Mouse (Mus musculus): ENCODE data around the gene Thrap3.
A peak's percentile ranks its signal among the peaks of the same experiment; 100 is the strongest.

The Thrap3 gene

GRCm38 (mm10) chr4:126163685-126164084, 38.9 kb downstream of the Thrap3 start:
- no peak for DNase-seq (ENCODE audit: low spot score)

DNA sequence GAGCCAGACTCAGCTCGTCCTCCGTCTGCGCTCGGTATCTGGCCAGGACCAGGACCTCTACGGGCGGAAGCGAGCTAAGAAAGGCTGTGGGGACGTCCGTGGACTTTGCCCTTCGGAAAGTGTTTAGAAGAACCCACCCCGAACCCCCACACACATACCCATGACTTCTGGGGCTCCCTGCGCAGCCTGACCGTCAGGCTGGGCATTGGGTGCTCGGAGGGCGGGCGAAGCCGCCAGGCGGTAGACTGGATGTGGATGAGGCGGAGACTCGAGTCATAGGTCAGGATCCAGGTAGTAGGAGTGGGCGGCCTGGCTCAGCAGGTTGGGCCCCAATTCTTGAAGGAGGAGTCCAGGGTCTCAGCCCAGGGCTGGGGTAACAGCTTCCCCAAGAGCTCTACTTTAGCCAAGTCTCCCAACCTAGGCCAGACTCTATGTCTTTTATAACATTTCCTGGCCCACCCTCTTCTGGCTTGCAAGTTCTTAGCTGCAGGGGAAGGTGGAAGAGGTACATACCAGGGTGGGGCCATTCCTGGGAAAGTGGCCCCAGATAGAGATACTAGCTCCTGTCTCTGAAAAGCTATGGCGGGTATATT, 39.4 kb downstream of the Thrap3 start, which contains the start of gene Sh3d21:
TSS of gene Sh3d21 (minus strand) at position 425 of the 593 bp plus-strand sequence.
- no peak for DNase-seq (ENCODE audit: low spot score)

GRCm38 (mm10) chr4:126162544-126163066, 40.0 kb downstream of the Thrap3 start:
- peak; percentile 90 for DNase-seq (ENCODE audit: low spot score)

DNA sequence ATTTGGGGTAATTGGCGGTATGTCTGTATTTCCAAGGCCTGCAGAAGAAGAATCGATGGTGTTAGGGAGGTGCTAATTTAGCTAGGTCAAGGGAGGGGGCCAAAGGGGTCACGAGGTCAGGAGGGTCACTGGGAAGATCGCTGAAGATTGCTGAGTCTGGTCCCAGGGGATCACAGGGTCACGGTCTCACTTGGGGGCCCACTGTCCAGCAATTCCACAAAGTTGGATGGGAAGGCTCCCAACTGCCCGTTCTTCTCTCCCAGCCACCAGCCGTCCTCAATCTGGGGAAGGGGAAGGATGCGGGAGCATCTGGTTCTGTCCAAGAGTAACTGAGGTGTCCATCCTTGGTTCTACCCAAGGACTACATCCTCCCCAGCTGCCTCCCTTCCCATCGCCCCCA, 40.6 kb downstream of the Thrap3 start:
- no peak for DNase-seq (ENCODE audit: low spot score)

DNA sequence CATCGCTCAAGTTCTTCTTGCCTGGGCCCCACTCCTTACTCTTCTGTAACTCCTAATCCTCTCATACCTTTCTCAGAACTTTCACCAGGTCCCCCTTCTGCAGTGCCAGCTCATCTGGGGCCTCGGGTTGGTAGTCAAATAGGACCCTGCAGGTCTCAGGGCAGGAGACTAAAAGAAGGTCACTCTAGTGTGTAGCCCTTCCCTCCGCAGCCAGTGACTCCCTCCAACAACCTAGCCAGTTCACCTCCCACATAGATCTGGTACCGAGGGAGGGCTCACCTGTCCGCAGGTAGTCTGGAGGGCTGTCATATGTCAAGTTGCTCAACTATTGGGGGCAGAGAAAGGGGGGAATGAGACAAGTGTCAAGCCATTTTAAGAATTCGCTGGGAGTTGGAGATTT, 41.1 kb downstream of the Thrap3 start:
- no peak for DNase-seq (ENCODE audit: low spot score)

- DNase-seq (ENCODE audit: low spot score): no peak
Observed at GRCm38 (mm10) chr4:126160981-126161380, 41.6 kb downstream of the Thrap3 start.

DNA sequence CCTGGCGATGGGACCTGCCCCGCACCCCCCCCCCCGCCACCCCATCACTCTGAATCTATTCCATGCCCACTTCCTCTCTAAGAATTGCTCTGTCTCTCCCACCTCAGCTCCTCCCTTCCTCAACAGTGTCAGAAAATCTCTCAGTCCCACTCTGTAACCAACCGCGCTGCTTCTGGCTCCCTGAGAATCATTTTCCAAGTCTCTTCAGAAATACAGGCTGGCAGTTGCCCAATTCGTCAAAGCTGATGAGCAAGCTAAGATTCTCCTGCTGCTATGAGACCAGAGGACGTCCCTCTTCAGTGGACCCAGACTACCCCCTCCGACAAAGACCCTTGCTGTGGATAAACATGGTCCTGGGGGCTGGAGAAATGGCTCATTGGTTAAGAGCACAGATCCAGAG, 43.1 kb downstream of the Thrap3 start:
- peak; percentile 3 for DNase-seq (ENCODE audit: low spot score)

DNA sequence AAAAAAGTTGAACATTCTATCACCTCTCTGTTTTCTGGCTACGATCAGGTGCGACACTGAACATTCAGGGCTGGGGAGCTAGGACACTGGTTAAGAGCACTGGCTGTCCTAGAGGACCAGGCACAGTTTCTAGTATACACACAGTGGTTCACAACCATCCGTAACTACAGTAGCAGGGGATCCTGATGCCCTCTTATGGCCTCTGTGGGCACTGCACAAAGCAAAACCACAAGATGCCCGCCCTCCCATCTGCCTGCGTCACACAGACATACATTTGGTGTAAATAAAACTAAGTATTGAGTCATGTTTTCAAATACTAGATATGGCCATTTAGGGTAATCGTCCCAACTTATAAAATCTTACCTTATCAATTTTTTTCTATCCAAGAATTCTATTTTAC, 45.0 kb downstream of the Thrap3 start:
- peak; percentile 11 for DNase-seq (ENCODE audit: low spot score)

- peak; percentile 9 for DNase-seq (ENCODE audit: low spot score)
Observed at GRCm38 (mm10) chr4:126156617-126157016, 45.9 kb downstream of the Thrap3 start.

DNA sequence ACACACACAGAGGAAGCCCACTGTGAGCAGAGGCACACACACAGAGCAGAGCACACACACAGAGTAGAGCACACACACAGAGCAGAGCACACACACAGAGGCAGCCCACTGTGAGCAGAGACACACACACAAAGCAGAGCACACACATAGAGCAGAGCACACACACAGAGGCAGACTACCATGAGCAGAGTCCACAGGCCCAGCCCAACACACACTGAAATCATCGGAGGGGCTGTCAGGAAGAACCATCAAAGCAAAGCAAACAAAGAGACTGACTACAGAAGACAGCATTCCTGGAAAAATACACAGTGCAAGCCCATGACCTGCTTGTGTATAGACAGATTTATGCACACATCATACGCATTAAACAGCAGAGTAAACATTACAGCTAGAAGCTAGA, 46.7 kb downstream of the Thrap3 start:
- DNase-seq (ENCODE audit: low spot score): no peak

GRCm38 (mm10) chr4:126155183-126155582, 47.4 kb downstream of the Thrap3 start:
- no peak for DNase-seq (ENCODE audit: low spot score)

DNA sequence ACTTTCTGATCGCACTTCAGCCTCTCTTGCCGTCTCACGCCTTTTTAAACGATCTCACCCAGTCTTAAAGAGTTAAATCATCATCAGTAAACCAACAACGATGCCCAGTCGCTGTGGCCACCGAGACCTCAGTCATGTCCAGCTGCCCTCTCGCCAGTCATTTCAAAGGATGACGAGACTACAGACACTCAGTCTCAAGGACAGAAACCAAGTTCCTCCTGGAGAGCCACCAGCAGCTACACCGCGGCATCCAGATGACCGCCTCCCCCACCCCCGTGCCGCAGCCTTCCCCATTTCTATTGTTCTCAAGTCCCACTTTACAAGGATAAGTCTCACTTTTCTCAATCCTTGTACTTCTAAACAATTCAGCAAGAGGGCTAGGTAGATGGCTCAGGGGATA, 49.7 kb downstream of the Thrap3 start:
- no peak for DNase-seq (ENCODE audit: low spot score)

DNA sequence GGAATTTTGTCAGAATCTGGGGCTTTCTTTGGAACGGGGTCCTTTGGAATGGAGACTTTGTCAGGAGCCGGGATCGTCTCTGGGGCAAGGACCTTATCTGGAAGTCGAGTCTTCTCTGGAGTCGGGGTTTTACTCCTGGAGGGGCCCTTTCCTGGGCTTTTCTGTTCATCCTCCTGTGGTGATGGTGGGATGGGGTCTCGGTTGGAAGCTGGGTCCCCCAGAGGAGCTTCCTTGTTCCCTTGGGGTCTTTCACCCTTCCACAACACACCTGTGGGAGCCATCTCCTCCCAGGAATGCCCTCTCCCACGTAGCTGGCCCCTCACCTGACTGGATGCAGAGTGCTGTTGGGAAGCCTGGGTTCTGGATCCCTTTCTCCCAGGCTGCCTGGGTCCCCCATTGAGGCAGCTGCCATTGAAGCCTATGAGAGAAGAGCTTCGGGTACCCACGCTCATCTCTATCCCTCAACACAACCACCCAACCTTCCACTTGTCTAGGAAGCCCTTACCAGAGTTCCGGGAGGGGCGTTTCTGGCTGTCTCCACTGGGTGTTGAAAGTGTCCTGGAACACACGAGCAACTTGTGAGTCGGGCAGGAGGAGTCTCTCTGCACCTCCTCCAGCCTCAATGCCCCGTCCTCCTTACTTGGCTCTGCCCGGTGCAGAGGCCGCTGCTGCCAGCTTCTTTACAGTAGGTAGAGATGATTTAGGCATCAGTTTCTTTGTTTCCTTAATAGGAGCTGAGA, 50.7 kb downstream of the Thrap3 start:
- no peak for DNase-seq (ENCODE audit: low spot score)

- no peak for DNase-seq (ENCODE audit: low spot score)
Observed at GRCm38 (mm10) chr4:126150949-126151320, 51.6 kb downstream of the Thrap3 start.

- DNase-seq (ENCODE audit: low spot score): peak; percentile 65
Observed at GRCm38 (mm10) chr4:126150297-126150948, 52.1 kb downstream of the Thrap3 start.

- no peak for DNase-seq (ENCODE audit: low spot score)
Observed at GRCm38 (mm10) chr4:126149798-126150197, 52.8 kb downstream of the Thrap3 start.

DNA sequence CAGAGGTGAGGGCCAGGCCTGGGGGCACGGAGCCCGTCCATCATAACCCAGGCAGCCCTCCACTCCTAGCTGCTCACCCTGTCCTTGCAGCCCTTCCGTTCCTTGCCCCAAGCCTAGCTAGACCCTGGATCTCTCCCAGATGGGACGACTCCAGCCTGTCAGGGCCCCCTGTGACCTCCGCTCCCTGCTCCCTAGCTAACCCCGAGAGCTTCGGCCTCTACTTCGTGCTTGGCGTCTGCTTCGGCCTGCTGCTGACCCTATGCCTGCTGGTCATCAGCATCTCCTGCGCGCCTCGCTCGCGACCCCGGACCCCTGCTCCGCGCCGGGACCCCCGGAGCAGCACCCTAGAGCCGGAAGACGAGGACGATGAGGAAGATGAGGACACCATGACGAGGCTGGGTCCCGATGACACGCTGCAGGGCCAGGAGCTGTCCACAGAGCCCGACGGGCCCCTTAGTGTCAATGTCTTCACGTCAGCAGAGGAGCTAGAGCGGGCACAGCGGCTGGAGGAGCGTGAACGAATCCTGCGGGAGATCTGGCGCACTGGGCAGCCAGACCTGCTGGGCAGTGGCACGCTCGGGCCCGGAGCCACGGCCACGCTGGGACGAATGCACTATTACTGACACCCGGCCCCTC, 53.4 kb downstream of the Thrap3 start:
- no peak for DNase-seq (ENCODE audit: low spot score)

DNA sequence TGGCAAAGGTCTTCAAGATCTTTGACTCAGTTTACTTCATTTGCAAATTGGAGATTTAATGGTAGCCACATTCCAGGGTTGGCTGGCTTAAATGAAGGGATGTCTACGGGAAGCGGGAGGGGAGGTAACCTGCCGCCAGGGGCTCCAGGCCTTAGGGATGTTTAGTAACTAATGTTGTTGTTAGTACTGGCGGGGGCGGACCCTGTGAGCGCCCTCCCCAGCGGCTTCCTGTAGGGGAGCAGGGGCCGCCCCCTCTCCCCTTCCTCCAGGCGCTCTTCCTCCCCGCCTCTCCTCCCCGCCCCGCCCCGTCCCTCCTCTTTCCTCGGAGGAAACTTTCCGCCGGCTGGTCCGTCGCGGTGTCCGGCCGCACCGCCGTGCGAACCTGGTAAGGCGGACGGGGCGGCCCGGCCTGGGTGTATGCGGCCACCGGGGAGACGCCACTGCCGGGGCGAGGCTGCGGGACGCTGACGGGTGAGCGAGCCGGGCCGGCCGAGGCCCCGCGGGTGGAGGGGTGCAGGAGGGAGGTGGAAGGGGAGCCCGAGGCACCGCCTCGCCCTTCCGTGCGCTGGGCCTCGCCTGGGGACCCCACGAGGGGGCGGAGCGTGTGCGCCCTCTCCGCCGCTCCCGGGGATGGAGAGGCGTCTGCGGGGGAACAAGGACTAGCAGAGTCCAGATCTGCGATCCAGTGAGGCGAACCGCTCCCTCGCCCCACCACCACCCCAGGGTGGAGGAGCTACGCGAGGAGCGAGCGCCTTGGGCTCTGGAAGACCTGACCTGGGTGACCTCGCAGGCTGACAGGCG, 54.2 kb downstream of the Thrap3 start:
- DNase-seq (ENCODE audit: low spot score): peak; percentile 70

GRCm38 (mm10) chr4:126147533-126148160, 54.9 kb downstream of the Thrap3 start, which contains the start of gene Eva1b:
TSS of gene Eva1b (plus strand) at chr4:126147744.
- DNase-seq (ENCODE audit: low spot score): peak; percentile 64

- DNase-seq (ENCODE audit: low spot score): no peak
Observed at GRCm38 (mm10) chr4:126146974-126147532, 55.5 kb downstream of the Thrap3 start.

GRCm38 (mm10) chr4:126145396-126145795, 57.2 kb downstream of the Thrap3 start:
- DNase-seq (ENCODE audit: low spot score): no peak

Measured in ovary, postnatal 36 days (tissue).